Mouse (Mus musculus): Measurements from ENCODE around the gene Gm20388. TPM values are rescaled to one million over a fixed set of nuclear protein-coding genes. Genes with fewer than 3 reads are reported as not detected.
"Not testable (repeated sequence)": the region's sequence is repeated elsewhere in the genome, so short reads cannot be mapped to it uniquely, and the experiment has no call there.

The Gm20388 gene
- polyA plus RNA-seq, 1 experiment, result 0.36 TPM

DNA sequence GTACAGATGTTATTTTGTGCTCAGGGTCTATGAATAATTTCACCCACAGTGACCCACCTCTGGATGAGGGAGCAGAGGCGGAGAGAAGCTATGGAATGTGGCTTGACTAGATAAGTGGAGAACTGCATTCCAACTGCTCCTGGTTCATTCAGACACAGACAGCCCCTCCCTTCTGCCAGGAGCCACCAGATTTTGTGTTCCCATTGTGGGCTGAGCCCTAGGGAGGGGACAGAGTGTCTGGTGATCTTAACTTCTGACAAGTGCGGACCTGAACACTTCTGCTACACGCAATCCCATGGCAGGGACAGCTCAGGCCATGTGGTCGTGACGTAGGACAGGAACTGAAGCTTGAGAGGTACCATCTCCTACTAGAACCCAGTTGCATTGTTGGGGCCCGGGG is 3536.2 kb downstream of the Gm20388 start:
- TF ChIP-seq GATA1 (IDR thresholded peaks at IDR 0.05; ENCODE audit: low read length) (no peak), TAL1 (IDR thresholded peaks at IDR 0.05; ENCODE audit: low read length) (no peak)
- H3K4me1 ChIP-seq (ENCODE audit: control insufficient read depth), result peaks cover 36% of the 10 kb centered on the region
- H3K27me3 ChIP-seq (ENCODE audit: control insufficient read depth), result no peaks in the 10 kb centered on the region
- H3K4me3 ChIP-seq (replicated peaks), result no peak overlapping the region
- H3K36me3 ChIP-seq (ENCODE audit: control insufficient read depth), result peaks cover 16% of the 10 kb centered on the region
- H3K9me3 ChIP-seq (ENCODE audit: control insufficient read depth, low read length), result no peaks in the 10 kb centered on the region

DNA sequence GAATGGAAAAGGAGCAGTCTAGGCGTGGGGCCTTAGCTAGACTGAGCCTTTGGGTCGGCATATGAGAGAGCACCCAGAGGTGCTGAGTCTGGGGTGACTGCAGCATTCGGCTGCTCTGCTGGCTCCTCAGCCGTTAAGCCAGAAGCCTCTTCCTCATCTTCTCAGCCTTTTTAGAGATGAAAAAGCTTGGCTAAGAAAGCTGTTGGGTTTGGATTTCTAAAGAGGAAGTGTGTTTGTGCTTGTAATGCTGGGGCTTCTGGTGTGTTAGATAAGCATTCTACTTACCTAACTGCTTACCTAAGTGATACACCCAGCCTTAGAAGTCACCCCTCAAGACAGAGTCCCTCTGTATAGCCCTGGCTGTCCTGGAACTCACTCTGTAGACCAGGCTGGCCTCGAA is 3540.1 kb downstream of the Gm20388 start:
- Histone ChIP-seq H3K4me1 (ENCODE audit: control insufficient read depth) (peaks cover 18% of the 10 kb centered on the region), H3K27me3 (ENCODE audit: control insufficient read depth) (no peaks in the 10 kb centered on the region), H3K4me3 (replicated peaks) (no peak overlapping the region), H3K36me3 (ENCODE audit: control insufficient read depth) (peaks cover 43% of the 10 kb centered on the region), H3K9me3 (ENCODE audit: control insufficient read depth, low read length) (no peaks in the 10 kb centered on the region)
- no peak for TF ChIP-seq GATA1 (IDR thresholded peaks at IDR 0.05; ENCODE audit: low read length)
- no peak for TF ChIP-seq TAL1 (IDR thresholded peaks at IDR 0.05; ENCODE audit: low read length)

DNA sequence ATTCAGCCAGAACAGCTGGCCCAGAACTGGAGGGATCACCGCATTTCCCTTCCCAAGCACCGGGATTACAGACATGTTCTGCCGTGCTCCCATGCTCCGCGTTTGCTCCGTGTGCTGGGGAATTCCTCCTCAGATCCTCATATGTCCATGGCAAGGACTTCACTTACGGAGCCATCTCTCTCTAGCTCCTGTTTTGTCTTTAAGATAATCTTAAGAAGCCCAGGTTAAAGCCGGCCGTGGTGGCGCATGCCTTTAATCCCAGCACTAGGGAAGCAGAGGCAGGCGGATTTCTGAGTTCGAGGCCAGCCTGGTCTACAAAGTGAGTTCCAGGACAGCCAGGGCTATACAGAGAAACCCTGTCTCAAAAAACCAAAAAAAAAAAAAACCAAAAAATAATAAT is 3541.1 kb downstream of the Gm20388 start:
- H3K27me3 ChIP-seq (ENCODE audit: control insufficient read depth); H3K4me3 ChIP-seq (replicated peaks); H3K9me3 ChIP-seq (ENCODE audit: control insufficient read depth, low read length): not testable (repeated sequence)
- Histone ChIP-seq H3K36me3 (ENCODE audit: control insufficient read depth) (peaks cover 47% of the 10 kb centered on the region), H3K4me1 (ENCODE audit: control insufficient read depth) (peaks cover 15% of the 10 kb centered on the region)

DNA sequence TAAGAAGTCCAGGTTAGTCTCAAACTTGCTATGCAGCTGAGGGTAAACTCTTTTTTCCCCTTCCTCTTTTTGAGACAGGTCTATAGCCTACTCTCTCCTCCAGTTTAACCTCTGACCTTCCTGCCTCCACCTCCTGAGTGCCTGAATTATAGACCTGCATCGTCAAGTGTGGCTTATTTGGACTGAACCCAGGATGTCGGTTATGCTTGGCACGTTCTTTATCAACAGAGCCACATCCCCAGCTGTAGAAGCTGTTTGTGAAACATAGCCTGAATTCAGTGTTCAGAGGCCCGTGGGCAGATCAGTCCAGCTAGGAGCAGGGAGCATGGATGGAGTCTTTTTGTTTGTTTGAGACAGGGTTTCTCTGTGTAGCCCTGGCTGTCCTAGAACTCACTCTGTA is 3541.5 kb downstream of the Gm20388 start:
- H3K4me3 ChIP-seq (replicated peaks), result no peak overlapping the region
- no peaks in the 10 kb centered on the region for H3K9me3 ChIP-seq (ENCODE audit: control insufficient read depth, low read length)
- H3K27me3 ChIP-seq (ENCODE audit: control insufficient read depth), result no peaks in the 10 kb centered on the region
- peaks cover 49% of the 10 kb centered on the region for H3K36me3 ChIP-seq (ENCODE audit: control insufficient read depth)
- TF ChIP-seq GATA1 (IDR thresholded peaks at IDR 0.05; ENCODE audit: low read length), result no peak
- TF ChIP-seq TAL1 (IDR thresholded peaks at IDR 0.05; ENCODE audit: low read length), result no peak
- H3K4me1 ChIP-seq (ENCODE audit: control insufficient read depth), result peaks cover 12% of the 10 kb centered on the region

DNA sequence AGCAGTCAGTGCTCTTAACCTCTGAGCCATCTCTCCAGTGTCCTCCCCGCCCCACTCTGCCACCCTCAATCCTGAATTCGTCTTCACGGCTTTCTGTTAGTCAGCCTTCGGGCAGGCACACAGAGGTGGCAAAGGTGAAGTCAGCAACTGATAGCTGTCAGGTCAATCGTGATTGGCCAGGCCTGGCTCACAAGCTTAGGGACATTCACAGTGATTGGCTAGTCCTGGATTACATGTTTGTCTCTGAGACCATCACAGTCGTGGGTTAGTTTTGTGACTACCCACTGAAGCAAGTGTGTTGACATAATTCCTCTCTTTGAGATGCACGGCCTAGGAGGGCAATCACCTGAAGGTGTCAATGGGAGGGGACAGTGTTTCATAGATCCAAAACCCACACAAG is 3542.7 kb downstream of the Gm20388 start:
- Histone ChIP-seq H3K36me3 (ENCODE audit: control insufficient read depth) (peaks cover 53% of the 10 kb centered on the region), H3K27me3 (ENCODE audit: control insufficient read depth) (no peaks in the 10 kb centered on the region), H3K4me3 (replicated peaks) (no peak overlapping the region), H3K4me1 (ENCODE audit: control insufficient read depth) (peaks cover 12% of the 10 kb centered on the region), H3K9me3 (ENCODE audit: control insufficient read depth, low read length) (no peaks in the 10 kb centered on the region)
- no peak for TF ChIP-seq GATA1 (IDR thresholded peaks at IDR 0.05; ENCODE audit: low read length)
- TF ChIP-seq TAL1 (IDR thresholded peaks at IDR 0.05; ENCODE audit: low read length), result no peak

DNA sequence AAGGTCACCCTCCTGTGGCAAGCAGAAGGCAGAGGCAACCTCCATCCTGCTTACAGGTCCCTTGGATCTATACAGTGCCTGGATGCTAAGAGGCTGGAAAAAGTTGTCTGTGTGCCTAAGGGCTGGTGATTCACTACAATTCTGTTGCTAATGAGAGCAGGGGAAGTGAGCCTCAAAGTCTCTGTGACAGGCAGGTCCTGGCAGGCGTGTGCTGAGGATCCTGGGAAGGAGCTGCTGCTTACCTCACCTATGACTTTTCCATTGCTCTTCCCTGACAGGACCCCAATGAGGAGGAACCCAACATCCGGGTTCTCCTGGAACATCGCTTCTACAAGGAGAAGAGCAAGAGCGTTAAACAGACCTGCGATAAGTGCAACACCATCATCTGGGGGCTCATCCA is 3543.3 kb downstream of the Gm20388 start:
- no peaks in the 10 kb centered on the region for H3K9me3 ChIP-seq (ENCODE audit: control insufficient read depth, low read length)
- H3K36me3 ChIP-seq (ENCODE audit: control insufficient read depth), result peaks cover 54% of the 10 kb centered on the region
- peaks cover 12% of the 10 kb centered on the region for H3K4me1 ChIP-seq (ENCODE audit: control insufficient read depth)
- no peak overlapping the region for H3K4me3 ChIP-seq (replicated peaks)
- TF ChIP-seq TAL1 (IDR thresholded peaks at IDR 0.05; ENCODE audit: low read length), result no peak
- no peak for TF ChIP-seq GATA1 (IDR thresholded peaks at IDR 0.05; ENCODE audit: low read length)
- no peaks in the 10 kb centered on the region for H3K27me3 ChIP-seq (ENCODE audit: control insufficient read depth)

DNA sequence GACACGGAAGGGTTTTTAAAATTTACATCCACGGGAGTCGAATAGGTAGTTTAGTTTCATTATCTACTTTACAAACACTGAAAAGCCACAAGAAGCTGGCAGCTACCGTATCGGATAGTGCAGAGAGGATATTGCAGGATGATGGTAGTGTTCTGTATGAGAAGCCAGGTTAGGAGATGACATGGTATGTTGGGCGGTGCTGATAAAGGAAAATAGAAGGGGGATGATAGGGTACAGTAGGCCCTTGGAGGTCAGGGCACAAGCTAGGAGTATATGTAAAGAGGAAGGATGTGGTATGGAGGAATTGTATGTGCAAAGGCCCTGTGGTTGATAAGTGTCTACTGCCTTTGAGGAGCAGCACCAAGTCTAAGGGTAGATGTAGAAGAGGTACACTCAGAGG is 3543.9 kb downstream of the Gm20388 start:
- Histone ChIP-seq H3K27me3 (ENCODE audit: control insufficient read depth) (no peaks in the 10 kb centered on the region), H3K36me3 (ENCODE audit: control insufficient read depth) (peaks cover 53% of the 10 kb centered on the region), H3K4me1 (ENCODE audit: control insufficient read depth) (peaks cover 12% of the 10 kb centered on the region), H3K4me3 (replicated peaks) (no peak overlapping the region), H3K9me3 (ENCODE audit: control insufficient read depth, low read length) (no peaks in the 10 kb centered on the region)
- TF ChIP-seq TAL1 (IDR thresholded peaks at IDR 0.05; ENCODE audit: low read length), result no peak
- no peak for TF ChIP-seq GATA1 (IDR thresholded peaks at IDR 0.05; ENCODE audit: low read length)

DNA sequence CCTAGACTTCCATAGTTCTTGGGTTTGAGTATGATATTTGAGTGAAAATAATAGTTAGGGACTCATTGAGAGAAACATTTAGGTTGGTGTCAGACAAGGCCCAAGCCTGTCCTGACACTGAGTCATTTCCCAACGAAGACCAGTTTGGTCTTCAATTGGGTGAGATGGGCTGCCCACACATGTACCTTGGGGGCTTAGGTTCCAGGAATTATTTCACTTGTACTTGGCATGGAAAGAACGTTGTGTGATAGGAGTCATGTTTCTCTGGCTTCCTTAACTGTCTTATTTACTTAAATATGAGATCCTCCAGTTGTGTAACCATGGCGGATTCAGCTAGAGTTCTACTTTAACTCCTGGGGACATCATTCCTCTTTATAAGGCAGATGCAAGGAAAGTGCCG is 3553.0 kb downstream of the Gm20388 start:
- no peak for TF ChIP-seq GATA1 (IDR thresholded peaks at IDR 0.05; ENCODE audit: low read length)
- TF ChIP-seq TAL1 (IDR thresholded peaks at IDR 0.05; ENCODE audit: low read length), result no peak
- no peaks in the 10 kb centered on the region for H3K9me3 ChIP-seq (ENCODE audit: control insufficient read depth, low read length)
- H3K4me1 ChIP-seq (ENCODE audit: control insufficient read depth), result no peaks in the 10 kb centered on the region
- no peak overlapping the region for H3K4me3 ChIP-seq (replicated peaks)
- no peaks in the 10 kb centered on the region for H3K27me3 ChIP-seq (ENCODE audit: control insufficient read depth)
- H3K36me3 ChIP-seq (ENCODE audit: control insufficient read depth), result peaks cover 29% of the 10 kb centered on the region

DNA sequence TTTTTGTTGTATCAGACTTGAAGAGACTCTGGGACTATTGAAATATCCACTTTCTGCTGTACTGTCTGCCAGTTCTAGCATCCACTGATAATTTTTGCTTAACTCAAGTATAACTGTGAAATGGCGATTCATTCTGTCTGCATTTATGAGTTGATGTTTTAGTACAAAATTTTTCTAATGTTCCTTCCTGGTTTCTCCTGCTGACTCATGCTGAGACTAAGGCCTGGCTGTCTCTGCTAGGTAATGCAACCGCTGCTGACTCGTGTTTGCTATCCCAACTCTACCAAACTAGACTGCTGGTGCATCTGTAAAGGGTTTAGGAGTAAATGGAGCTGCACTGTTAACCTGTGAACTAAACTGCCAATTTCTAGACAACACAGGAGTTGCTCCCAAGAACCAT is 3556.8 kb downstream of the Gm20388 start:
- Histone ChIP-seq H3K4me1 (ENCODE audit: control insufficient read depth) (no peaks in the 10 kb centered on the region), H3K27me3 (ENCODE audit: control insufficient read depth) (peaks cover 4% of the 10 kb centered on the region; the same call in 1 of the 2 replicates), H3K9me3 (ENCODE audit: control insufficient read depth, low read length) (no peaks in the 10 kb centered on the region), H3K4me3 (replicated peaks) (no peak overlapping the region), H3K36me3 (ENCODE audit: control insufficient read depth) (peaks cover 2% of the 10 kb centered on the region; the same call in 1 of the 2 replicates)
- TF ChIP-seq TAL1 (IDR thresholded peaks at IDR 0.05; ENCODE audit: low read length), result no peak
- TF ChIP-seq GATA1 (IDR thresholded peaks at IDR 0.05; ENCODE audit: low read length), result no peak

DNA sequence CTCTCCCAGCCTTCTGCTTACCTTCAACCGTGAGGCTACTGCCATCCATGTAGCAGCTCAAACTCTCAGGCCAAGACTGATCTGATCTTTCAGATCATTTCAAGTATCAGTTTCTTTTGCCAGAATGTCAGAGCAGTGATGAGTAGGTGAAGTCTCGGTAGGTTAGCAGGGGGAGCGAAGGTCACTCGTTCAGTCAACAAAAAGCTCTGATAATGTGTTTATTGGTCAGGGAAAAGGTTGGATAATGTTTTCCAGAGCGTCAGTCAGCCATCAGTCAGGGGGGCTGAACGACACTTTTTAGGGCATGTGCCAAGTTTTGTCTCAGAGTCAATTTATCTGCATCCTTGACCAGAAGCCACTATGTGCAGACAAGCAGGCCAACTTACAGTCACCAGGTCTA is 3562.3 kb downstream of the Gm20388 start:
- not testable (repeated sequence) for H3K4me3 ChIP-seq (replicated peaks); H3K36me3 ChIP-seq (ENCODE audit: control insufficient read depth); H3K27me3 ChIP-seq (ENCODE audit: control insufficient read depth); H3K9me3 ChIP-seq (ENCODE audit: control insufficient read depth, low read length)
- peaks cover 12% of the 10 kb centered on the region for H3K4me1 ChIP-seq (ENCODE audit: control insufficient read depth)

DNA sequence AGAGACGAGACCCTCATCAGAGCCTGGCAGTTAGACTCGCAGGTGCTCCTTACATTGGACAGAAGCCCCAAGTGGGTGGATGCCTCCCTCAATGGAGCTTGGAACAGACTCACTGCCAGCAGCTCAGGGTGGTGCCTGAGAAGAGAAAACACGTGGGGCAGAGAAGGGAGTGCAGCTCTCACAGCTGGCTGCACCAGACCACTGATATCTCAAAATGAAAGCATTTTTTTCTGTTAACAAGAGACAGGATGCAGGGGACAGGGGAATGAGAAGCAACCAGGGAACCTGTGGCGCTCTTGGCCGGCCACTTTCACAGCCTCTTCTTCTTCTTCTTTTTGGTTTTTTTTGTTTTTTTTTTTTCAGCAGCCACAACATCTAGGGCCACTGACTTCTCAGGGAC is 3563.9 kb downstream of the Gm20388 start:
- not testable (repeated sequence) for H3K27me3 ChIP-seq (ENCODE audit: control insufficient read depth); H3K4me3 ChIP-seq (replicated peaks); H3K36me3 ChIP-seq (ENCODE audit: control insufficient read depth); H3K9me3 ChIP-seq (ENCODE audit: control insufficient read depth, low read length)
- peaks cover 24% of the 10 kb centered on the region for H3K4me1 ChIP-seq (ENCODE audit: control insufficient read depth)

Data from erythroblast, embryonic 14.5 days (primary cell).